Mouse (Mus musculus) ES-Bruce4 (cell line): ENCODE results near the gene Gfer. TPM values are rescaled to one million over a fixed set of nuclear protein-coding genes. Genes with fewer than 3 reads are reported as not detected.
A peak's percentile ranks its signal among the peaks of the same experiment; 100 is the strongest.
"Not testable (repeated sequence)": the region's sequence is repeated elsewhere in the genome, so short reads cannot be mapped to it uniquely, and the experiment has no call there.

Source experiments
- H3K27ac ChIP-seq: 2 replicates; pipeline ENCODE4 v1.5.1; 2012; ENCODE audit warnings: low read length, inconsistent platforms; ENCODE audit not compliant: insufficient read depth
- H3K27me3 ChIP-seq: 2 replicates; pipeline ENCODE4 v1.6.1; 2012; ENCODE audit warnings: mild to moderate bottlenecking, low read length, inconsistent platforms; ENCODE audit not compliant: control insufficient read depth, poor library complexity, insufficient read depth, severe bottlenecking
- H3K36me3 ChIP-seq: 2 replicates; pipeline ENCODE4 v1.6.1; 2012; ENCODE audit warnings: inconsistent platforms, mild to moderate bottlenecking, low read length, moderate library complexity; ENCODE audit not compliant: control insufficient read depth, poor library complexity, insufficient read depth, severe bottlenecking
- H3K4me1 ChIP-seq: one replicate; pipeline ENCODE4 v1.8.1; 2011; ENCODE audit warnings: low read length; ENCODE audit not compliant: control insufficient read depth, insufficient read depth
- H3K4me3 ChIP-seq: 2 replicates; pipeline ENCODE4 v1.5.1; 2011; ENCODE audit warnings: low read depth, mild to moderate bottlenecking, low read length
- H3K9ac ChIP-seq: 2 replicates; pipeline ENCODE4 v1.6.1; 2012; ENCODE audit warnings: low read depth, mild to moderate bottlenecking, inconsistent platforms; ENCODE audit not compliant: poor library complexity, severe bottlenecking
- H3K9me3 ChIP-seq: replicated peaks from 2 replicates; pipeline ENCODE4 v1.6.1; 2012; ENCODE audit warnings: mild to moderate bottlenecking, low read length, inconsistent platforms; ENCODE audit not compliant: control insufficient read depth, poor library complexity, insufficient read depth, severe bottlenecking
- CTCF ChIP-seq: IDR thresholded peaks from one replicate; pipeline ENCODE4 v1.8.1; 2011; ENCODE audit warnings: low read depth, low read length
- EP300 ChIP-seq: IDR thresholded peaks from 2 replicates; pipeline ENCODE4 v1.6.1; 2011; ENCODE audit warnings: low read depth, low read length; ENCODE audit not compliant: insufficient read depth
- POLR2A ChIP-seq: IDR thresholded peaks from one replicate; pipeline ENCODE4 v1.8.1; 2011; ENCODE audit warnings: low read length; ENCODE audit not compliant: insufficient read depth
- polyA plus RNA-seq: library from polyadenylated mRNA; stranded (reverse); fragments of >200 nt; gene quantifications from 2 replicates; pipeline ENCODE4 v1.2.4, GENCODE M21; 2011; ENCODE audit warnings: low read depth; ENCODE audit not compliant: missing spikeins, insufficient read depth, insufficient read length

The Gfer gene
- polyA plus RNA-seq, 1 experiment = 79.6 TPM

- no peaks in the 10 kb centered on the region for H3K27me3 ChIP-seq
- peaks cover 2% of the 10 kb centered on the region for H3K4me1 ChIP-seq
- TF ChIP-seq CTCF (no peak), EP300 (no peak), POLR2A (no peak)
- H3K27ac ChIP-seq = no peak overlapping the region
- 0 out of 2 replicates have a peak, but pooled peaks cover under 1% of the 10 kb centered on the region for H3K36me3 ChIP-seq
- no peaks in the 10 kb centered on the region for H3K9me3 ChIP-seq
- no peak overlapping the region for H3K9ac ChIP-seq
- no peak overlapping the region for H3K4me3 ChIP-seq
These were observed 24.6 kb downstream of the Gfer start for GRCm38 (mm10) chr17:24671346-24671745.

- H3K4me1 ChIP-seq = peaks cover 2% of the 10 kb centered on the region
- no peaks in the 10 kb centered on the region for H3K9me3 ChIP-seq
- H3K36me3 ChIP-seq = no peaks in the 10 kb centered on the region
- no peaks in the 10 kb centered on the region for H3K27me3 ChIP-seq
- peak overlapping the region; percentile 94 for H3K9ac ChIP-seq
- H3K4me3 ChIP-seq = peak overlapping the region; percentile 98
- no peak for TF ChIP-seq CTCF
- no peak for TF ChIP-seq POLR2A
- TF ChIP-seq EP300 = no peak
- peak overlapping the region; percentile 64 for H3K27ac ChIP-seq
These were observed 25.6 kb downstream of the Gfer start for GRCm38 (mm10) chr17:24670246-24670844.

GRCm38 (mm10) chr17:24669545-24670245, 26.3 kb downstream of the Gfer start, which contains the start of gene Zfp598:
TSS of gene Zfp598 (plus strand) at chr17:24669687.
- no peaks in the 10 kb centered on the region for H3K36me3 ChIP-seq
- H3K4me1 ChIP-seq = peaks cover 2% of the 10 kb centered on the region
- H3K27me3 ChIP-seq = no peaks in the 10 kb centered on the region
- TF ChIP-seq CTCF (no peak), EP300 (0 out of 2 replicates have a peak, but pooled peaks have one; percentile 26), POLR2A (peak; percentile 16)
- H3K4me3 ChIP-seq = peak within 1 kb of the TSS; percentile 98
- peak within 1 kb of the TSS; percentile 94 for H3K9ac ChIP-seq
- H3K27ac ChIP-seq = peak within 1 kb of the TSS; percentile 66
- no peaks in the 10 kb centered on the region for H3K9me3 ChIP-seq

GRCm38 (mm10) chr17:24669214-24669544, 26.8 kb downstream of the Gfer start:
- not testable (repeated sequence) for H3K9me3 ChIP-seq

GRCm38 (mm10) chr17:24667416-24667815, 28.5 kb downstream of the Gfer start:
- H3K27ac ChIP-seq = 0 out of 2 replicates have a peak overlapping the region, but pooled peaks have one; percentile 19
- H3K36me3 ChIP-seq = no peaks in the 10 kb centered on the region
- TF ChIP-seq EP300 (no peak), POLR2A (no peak), CTCF (peak; percentile 53)
- no peak overlapping the region for H3K9ac ChIP-seq
- H3K27me3 ChIP-seq = no peaks in the 10 kb centered on the region
- no peak overlapping the region for H3K4me3 ChIP-seq
- H3K9me3 ChIP-seq = no peaks in the 10 kb centered on the region
- H3K4me1 ChIP-seq = peaks cover 2% of the 10 kb centered on the region

More at GRCm38 (mm10) chr17:24669214-24669544, 26.8 kb downstream of the Gfer start:
- H3K4me1 ChIP-seq, H3K27me3 ChIP-seq, H3K36me3 ChIP-seq: not testable (repeated sequence)
- H3K27ac ChIP-seq = peak overlapping the region; percentile 66
- peak overlapping the region; percentile 94 for H3K9ac ChIP-seq
- peak overlapping the region; percentile 89 for H3K4me3 ChIP-seq

GRCm38 (mm10) chr17:24667011-24667410, 28.9 kb downstream of the Gfer start:
- H3K4me3 ChIP-seq, H3K9me3 ChIP-seq, H3K4me1 ChIP-seq, H3K9ac ChIP-seq, H3K27ac ChIP-seq, H3K36me3 ChIP-seq, H3K27me3 ChIP-seq: not testable (repeated sequence)
